Mouse (Mus musculus): Measurements from ENCODE around the gene Ugt1a9.
"Not testable (repeated sequence)": the region's sequence is repeated elsewhere in the genome, so short reads cannot be mapped to it uniquely, and the experiment has no call there.

Ugt1a9 gene

DNA sequence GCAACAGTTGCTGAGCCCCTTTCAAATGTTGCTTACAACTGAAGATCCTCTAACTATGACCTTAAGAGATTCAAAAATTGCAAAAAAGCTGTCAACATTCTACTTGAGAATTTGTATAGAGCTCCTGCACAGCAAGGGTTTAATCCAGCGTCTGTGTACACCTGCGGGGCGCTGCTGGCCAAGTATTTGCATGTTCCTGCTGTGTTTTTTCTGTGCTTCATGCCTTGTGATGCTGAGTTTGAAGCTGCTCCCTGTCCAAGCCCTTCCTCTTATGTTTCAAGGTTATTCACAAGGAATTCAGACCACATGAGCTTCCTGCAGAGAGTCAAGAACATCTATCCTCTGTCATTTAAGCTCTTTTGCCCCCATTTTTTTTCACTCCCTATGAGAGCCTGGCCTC is 121.5 kb downstream of the Ugt1a9 start:
- DNase-seq = no peak

DNA sequence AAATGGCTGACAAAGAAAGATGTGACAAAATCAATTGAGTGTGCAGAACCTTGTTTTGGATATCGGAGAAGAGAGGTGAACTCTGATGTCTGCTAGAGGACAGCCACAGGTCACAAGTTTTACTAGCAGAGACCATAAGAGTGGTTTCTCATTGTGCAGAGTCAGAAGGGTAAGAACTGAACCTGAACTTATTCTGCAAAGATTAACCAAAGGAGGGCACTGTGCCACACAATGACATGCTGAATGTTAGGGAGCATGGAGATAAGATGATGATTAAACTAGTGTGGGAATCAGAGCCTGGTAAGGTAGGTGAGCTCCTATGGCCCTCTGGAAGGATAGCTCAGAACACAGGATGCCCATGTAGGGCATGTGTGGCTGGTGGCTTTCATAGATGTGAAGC is 125.1 kb downstream of the Ugt1a9 start:
- DNase-seq = no peak

DNA sequence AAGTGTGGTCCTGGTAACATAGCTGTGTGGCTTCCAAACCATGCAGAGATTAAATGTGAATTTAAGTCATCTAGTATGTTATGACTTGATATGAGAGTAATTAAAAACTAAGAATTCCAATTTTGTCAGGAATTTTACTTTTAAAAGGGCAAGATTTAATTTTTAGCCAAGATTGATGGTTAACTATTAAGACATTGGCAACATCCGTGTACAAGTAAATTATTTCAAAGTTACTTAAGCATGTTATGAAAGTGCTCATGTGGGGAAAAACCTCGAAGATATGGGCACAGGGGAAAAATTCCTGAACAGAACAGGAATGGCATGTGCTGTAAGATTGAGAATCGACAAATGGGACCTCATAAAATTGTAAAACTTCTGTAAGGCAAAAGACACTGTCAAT is 126.8 kb downstream of the Ugt1a9 start:
- no peak for DNase-seq

DNA sequence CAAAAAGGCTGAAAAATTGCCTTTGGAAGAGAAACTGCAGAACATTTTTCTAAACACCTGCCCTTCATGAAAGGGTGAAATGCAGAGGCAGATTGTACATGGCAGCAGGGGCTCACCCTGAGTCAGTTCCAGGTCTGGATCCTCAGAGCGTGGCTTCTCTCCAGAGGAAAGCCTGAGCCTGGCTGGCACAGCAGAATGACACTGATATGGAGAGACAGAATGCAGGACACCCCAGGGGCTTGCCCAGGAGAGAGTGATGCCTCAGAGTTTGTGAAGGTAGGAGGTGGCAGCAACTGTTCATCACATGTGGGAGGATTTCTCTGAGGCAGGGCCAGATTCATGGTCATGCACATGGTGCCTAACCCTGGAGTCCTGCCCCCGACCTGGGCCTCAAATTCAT is 129.4 kb downstream of the Ugt1a9 start:
- peak; percentile 38 for DNase-seq

- no peak for DNase-seq
These were observed 129.9 kb downstream of the Ugt1a9 start, which contains the start of gene Ugt1a2 for GRCm38 (mm10) chr1:88200456-88200855. Gene Ugt1a2 (plus strand): TSS chr1:88200601.

GRCm38 (mm10) chr1:88205294-88205922 is 134.8 kb downstream of the Ugt1a9 start, which contains the start of gene Dnajb3:
Gene Dnajb3 (minus strand): TSS chr1:88205782.
- peak; percentile 85 for DNase-seq

- no peak for DNase-seq
These were observed 136.4 kb downstream of the Ugt1a9 start for GRCm38 (mm10) chr1:88206843-88207479.

DNA sequence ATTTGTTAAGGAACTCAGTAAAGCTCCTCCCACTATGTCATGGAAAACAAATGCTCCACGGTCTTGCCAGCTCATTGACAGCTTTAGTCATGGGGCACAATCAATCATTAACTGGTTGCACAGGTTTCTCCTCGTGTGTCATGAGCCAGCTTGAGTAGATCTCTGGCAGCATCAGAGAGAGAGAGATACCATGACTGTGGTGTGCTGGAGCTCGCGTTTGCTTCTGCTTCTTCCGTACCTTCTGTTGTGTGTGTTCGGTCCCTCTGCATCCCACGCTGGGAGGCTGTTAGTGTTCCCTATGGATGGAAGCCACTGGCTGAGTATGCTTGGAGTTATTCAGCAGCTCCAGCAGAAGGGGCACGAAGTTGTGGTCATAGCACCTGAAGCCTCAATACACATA is 141.2 kb downstream of the Ugt1a9 start, which contains the start of gene Ugt1a1:
Gene Ugt1a1 (plus strand): TSS at position 148 of the 400 bp plus-strand sequence.
- DNase-seq = no peak

DNA sequence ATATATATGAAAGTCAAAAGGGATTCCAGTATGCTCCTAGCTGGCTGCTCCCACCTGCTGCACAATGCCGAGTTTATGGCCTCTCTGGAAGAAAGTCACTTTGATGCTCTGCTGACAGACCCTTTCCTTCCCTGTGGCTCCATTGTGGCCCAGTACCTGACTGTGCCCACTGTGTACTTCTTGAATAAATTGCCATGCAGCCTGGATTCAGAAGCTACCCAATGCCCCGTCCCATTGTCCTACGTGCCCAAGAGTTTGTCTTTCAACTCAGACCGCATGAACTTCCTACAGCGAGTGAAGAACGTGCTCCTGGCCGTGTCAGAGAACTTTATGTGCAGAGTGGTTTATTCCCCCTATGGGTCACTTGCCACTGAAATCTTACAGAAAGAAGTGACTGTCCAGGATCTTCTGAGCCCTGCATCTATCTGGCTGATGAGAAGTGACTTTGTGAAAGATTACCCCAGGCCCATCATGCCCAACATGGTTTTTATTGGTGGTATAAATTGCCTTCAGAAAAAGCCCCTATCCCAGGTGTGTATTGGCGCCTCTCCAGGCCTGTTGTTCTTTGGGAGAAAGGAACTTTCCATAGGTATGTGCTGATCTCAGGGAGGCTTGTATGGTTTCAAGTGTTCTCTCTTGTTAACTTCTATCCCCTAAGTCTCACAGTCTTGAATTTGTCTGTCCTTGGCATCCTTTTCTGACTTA is 141.9 kb downstream of the Ugt1a9 start:
- no peak for DNase-seq

DNA sequence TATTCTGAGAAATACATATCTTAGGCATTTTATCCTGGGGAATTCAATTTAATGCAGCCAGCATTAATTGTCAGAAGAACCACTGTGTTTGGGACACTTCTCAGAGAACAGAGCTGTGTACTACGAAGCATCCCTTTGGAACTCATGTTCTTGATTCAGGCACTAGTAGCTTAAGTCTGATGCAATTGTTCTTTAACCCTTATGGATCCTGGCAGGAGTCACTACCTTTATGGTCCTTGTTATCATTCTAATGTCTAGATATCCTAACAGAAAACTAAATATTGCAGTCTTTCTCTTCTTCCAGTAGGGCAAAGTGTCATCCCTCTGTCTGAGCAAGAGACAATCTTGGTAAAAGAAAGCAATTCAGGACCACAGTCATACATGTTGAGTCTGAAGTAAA is 142.5 kb downstream of the Ugt1a9 start:
- no peak for DNase-seq

DNA sequence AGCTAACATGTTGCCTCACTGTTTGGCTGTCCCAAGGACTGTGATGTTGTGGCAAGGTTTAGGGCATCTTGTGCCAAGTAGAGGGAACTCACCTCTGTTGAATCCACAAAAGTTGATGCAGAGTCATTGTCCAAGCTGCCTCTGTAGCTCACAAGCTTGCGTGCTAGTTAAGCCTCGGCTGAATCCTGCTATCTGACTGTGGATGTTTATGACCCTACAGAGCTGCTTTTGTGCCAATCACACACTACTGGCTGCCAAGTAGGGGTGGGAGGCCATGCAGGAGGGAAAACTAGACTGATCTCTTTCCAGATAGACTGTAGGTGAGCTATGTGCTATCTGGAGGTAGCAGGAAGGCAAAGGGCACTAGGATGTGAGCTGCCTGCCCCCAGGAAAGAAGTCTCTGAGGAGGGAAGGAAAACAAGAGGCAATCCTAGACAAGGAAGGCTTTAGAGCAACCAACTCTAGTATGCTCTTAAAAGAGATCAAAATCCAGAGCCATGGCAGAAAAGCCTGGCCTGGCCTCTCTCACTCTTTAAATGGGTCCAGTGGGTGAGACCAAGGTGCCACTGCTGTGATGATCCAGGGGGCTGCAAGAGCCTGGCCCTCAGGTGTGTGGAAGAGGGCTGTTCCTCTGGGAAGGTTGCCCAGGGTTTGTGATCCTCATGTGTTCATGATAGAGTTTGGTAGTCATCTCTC is 143.3 kb downstream of the Ugt1a9 start:
- DNase-seq = no peak

- DNase-seq = no peak
These were observed 143.9 kb downstream of the Ugt1a9 start for GRCm38 (mm10) chr1:88214462-88214952.

DNA sequence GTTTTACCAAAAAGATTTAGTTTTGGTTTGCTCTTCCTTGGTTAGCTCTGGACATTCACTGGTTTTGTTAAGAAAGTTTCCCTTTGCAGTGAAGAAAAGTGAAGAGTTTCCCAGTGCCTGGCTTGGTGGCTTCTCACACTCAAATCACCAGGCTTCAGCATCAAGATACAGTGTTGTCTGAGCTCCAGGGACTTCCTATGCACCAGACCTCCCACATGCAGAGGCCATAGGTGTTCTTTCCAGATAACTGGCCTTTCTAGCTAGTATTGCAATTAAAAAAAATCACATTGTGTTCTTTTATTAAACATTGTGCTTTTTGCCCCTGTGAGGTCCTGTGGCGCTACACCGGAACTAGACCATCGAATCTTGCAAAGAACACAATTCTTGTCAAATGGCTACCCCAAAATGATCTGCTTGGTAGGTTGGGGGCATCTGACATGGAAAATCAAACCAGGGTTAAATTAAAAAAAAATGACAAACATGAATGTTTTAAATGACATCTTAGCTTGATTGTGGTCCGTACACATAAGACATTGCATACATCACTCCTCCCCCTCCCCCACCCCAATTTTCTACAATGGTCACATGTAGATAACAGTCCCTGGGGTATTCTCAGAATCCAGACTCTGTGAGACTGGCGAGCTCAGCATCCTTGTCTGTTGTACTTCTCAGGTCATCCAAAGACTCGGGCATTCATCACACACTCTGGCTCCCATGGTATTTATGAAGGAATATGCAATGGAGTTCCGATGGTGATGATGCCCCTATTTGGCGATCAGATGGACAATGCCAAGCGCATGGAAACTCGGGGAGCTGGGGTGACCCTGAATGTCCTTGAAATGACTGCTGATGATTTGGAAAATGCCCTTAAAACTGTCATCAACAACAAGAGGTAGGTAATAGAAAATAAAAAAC is 145.1 kb downstream of the Ugt1a9 start:
- no peak for DNase-seq

DNA sequence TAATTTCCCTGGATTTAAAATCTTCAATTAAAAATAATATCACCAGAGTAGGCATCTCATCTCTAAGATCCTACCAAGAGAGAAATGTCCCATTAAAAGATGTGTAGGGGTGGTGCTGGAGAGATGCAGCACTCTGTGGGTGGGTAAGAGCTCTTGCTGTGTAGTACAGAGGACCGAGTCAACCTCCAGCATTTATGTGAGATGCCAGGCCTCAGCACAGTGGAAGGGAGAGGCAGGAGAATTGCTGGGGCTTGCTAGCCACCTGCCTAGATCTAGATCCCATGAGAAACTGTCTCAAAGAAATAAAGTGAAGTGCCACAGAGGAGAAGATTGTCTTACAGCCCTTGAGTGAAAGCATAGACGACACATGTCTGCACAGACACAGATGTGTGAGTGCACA is 146.0 kb downstream of the Ugt1a9 start:
- DNase-seq = no peak

GRCm38 (mm10) chr1:88217144-88217543 is 146.5 kb downstream of the Ugt1a9 start:
- DNase-seq = no peak

DNA sequence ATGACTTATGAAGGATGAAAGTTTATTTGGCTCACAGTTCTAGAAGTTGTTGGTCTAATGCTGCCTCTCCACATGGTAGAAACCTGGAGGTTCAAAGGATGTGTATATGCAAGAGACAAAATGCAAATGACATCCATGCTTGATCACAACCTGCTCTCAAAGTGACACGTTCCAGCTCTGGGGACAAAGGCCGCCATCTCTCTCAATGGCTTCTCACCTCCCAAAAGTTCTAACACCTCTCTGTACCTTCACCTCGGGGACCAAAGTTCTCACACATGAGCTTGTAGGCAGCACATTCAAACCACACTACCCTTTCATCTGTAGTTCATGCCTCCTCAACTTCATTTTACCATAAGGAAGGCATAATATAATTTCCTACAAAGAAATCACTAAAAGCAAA is 147.0 kb downstream of the Ugt1a9 start:
- no peak for DNase-seq

- no peak for DNase-seq
These were observed 147.5 kb downstream of the Ugt1a9 start for GRCm38 (mm10) chr1:88218051-88218450.

GRCm38 (mm10) chr1:88218591-88218990 is 148.0 kb downstream of the Ugt1a9 start:
- DNase-seq = no peak

GRCm38 (mm10) chr1:88219054-88219453 is 148.5 kb downstream of the Ugt1a9 start:
- DNase-seq = no peak

- no peak for DNase-seq
These were observed 149.7 kb downstream of the Ugt1a9 start for GRCm38 (mm10) chr1:88220336-88220735.

DNA sequence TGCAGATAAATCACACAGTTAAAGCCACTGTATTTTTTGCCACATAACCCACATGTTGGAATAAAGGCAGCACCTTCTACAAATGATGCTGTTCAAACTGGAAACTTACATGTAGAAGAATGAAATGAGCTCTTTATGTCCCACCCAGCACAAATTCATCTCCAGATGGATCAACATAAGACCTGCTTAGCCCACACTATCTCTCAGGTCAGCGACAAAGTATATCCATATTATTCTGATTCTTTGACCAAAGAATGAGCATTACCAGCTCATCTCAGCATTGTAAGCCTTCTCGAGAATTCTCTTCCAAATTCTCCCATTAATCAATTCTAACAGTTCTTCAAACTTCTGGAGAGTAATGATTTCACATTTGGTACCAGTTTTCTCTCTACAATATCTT is 151.6 kb downstream of the Ugt1a9 start:
- no peak for DNase-seq

GRCm38 (mm10) chr1:88223011-88223515 is 152.5 kb downstream of the Ugt1a9 start:
- not testable (repeated sequence) for DNase-seq
